Mouse (Mus musculus) retina, adult 2 months (tissue): ENCODE measurements at regions not wholly inside any gene's neighbourhood (a gene's known extent, or its start where the extent isn't known, plus 50 kb on each side); places are given as distances from the start of the nearest gene placed in this dataset.
"Not testable (repeated sequence)": the region's sequence is repeated elsewhere in the genome, so short reads cannot be mapped to it uniquely, and the experiment has no call there.

Experiments
- DNase-seq: peaks from one replicate; pipeline ENCODE4 v3.0.0-alpha.2; 2012; ENCODE audit warnings: low read depth, low spot score

DNA sequence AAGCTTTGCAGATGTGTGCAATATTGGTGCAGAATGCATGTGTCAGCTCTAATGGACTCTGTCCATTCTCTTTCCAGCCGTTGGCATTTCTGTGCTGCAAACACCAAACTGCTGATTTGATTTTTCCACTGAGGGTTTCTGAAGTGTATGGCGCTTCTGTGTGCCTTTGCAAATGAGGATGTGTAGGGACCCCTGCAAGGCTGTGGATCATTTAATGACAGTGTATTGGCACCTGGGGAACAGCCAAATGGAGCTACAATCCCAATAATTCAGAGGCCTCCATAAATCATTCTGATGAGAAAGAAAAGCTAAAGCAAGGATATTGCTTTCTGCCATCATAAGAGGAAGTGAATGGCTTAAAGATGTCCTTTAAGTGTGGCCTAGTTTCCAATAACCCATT, 305.9 kb upstream of the Pkdcc start:
- no peak for DNase-seq

DNA sequence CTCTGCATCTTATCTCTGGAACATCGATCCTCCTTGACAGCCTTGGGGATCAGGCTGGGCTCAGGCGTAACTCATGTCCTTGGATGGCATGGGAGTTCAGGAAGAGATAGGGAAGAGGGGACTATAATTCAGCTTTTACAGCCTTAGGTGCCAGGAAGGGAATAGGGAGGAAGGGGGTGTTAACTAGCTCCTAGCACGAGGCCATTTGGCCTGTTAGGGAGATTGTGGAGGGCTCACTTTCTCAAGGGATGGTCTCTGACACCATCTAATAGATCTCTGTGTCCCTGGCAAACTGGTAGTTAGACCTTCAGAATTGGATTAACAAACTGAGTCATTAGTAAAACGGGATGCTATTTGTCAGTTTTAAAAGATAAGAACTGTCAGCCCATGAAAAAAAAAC, 292.1 kb upstream of the Pkdcc start:
- not testable (repeated sequence) for DNase-seq

DNA sequence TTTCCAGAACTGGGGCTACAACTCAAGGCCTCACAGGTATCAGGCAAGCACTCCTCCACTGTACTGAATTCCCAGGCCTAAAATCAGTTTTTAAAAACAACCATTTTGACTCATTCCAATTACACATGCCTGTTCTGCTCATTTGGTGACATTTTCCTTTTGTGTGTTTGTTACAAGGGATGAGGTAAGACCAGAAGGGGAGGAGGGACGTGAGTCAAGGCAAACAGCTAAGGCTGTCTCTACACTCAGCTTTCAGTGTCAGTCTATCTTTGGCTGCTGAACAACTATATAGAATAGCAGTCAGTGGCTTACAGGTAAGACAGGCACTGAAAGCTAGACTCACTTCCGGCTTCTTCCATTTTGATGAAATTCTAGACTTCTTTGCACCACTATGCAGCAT, 289.3 kb upstream of the Pkdcc start:
- DNase-seq = no peak

DNA sequence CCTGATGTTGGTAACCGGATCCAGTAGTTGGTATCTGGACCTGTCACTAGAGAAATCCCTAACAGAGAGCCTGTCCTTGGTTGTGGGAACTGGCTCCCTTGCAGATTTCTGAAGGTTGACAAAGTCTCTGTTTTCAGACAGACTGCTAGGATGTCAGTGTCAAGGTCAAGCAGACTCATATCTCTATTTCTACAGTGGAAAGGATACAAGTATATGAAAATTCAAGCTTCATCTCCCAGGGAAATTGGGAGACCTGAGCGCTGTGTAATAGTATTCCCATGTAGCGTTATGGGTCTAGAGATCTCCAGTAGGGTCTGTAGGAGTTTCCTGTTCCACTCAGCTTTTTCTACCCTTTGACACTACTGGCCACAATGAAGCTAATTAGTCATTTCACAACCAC, 287.4 kb upstream of the Pkdcc start:
- DNase-seq = no peak

DNA sequence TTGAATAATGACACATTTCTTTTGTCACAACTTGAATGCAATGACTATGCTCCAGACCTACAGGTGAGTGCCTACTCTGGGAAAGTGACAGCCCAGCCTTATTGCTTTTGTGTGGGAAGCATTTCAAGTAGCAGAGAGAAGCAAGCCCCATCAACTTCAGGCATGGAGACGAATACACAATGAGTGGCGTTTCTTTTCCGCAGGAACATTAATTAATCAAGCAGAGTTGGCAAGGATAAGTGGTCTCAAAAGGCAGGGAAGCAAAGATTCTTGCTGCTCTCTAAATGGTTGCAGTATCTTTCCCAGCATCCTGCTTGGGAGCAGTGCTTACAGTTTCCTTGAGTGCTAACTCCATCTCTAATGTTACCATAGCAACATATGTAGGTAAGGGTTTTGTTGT, 285.6 kb upstream of the Pkdcc start:
- DNase-seq = no peak

DNA sequence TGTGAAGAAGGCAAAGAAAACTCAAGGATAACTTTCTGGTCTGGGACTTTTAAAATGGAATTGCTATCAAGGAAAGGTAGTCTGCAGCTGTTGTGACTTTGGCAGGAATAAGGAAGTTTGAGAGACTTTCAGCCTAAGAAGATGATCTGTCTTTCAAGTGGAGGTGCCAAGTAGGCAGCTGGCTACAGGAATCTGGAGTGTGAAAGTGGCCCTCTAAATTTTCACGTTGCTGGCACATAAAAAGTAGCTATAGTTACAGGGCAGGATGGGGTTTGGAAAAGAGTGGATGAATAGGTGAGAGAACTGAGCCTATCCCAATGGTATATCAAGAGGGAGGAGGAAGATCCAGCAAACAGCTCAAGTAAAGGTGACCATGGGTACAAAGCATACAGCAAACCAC, 284.4 kb upstream of the Pkdcc start:
- DNase-seq = no peak

DNA sequence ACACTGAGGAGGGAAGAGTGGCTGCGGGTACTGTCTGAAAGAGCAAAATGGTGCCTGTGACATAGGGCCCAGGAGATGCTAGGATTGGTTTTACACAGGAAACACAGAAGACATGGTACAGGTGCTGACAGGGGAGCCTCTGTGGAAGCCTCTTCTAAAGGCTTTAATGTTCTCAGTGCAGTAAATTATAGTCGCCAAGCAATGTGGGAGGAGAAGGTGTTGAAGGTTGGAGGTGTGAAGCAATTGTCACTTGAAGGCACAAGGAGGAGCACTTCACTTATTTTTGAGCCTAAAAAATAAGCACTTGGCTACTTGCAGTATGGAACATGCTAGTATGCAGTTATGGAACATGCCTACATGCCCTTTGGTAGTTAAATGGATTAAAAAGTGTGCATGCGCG, 283.6 kb upstream of the Pkdcc start:
- DNase-seq = no peak

DNA sequence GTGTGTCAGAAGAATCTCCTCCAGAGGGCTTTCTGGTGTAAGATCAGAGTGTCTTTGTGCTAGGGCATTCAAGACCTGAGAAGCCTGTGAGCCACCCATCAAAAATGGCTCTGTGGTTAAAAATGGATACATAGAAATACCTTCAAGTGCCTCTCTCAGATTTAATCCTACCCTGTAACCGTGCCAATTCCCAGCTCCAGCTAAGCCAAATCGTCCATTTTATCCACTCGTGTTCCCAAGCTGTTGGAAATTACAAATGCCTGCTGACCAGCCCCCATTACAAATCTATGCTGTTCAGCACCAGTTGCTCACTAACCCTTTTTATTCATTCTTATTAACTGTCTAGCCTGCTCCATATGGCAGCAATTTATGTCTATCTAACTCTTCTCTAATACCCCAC, 278.3 kb upstream of the Pkdcc start:
- DNase-seq = peak; percentile 4

DNA sequence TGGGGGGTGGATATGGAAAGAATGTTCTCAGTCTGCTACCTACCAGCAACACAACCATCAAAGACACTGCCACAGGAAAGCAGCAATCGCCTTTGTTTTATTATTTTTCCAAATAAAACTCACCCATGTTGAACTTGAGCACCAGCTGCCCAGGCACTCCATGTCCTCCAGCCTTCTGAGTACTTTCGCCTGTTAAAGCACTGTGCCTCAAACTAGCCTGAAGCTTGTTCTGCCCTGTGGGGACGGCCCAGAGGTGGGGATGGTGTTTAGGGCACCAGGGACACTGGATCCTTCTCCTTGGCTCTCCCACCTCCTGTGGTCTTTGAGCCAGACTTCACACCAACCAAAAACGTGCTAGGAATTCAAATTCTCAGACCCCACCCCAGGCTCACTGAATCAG, 269.0 kb upstream of the Pkdcc start:
- no peak for DNase-seq

DNA sequence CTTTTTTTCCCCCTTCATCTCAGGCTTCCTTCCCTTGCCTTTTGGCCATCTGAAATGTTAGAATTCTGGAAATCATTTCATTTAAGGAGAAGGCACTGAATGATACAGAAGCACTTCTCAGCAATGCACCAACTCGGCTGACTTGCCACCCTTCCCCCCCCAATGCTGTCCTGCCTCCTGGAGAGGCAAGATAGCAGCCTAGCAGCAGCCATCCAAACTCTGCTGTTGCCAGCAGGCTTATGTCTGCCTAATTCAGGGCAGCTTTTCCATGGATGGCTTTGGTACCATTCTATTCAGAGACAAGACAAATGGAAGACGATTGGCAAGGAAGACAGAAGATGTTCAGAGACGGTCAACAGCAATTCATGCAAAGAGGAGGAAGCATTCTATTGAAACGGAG, 265.3 kb upstream of the Pkdcc start:
- DNase-seq = no peak

DNA sequence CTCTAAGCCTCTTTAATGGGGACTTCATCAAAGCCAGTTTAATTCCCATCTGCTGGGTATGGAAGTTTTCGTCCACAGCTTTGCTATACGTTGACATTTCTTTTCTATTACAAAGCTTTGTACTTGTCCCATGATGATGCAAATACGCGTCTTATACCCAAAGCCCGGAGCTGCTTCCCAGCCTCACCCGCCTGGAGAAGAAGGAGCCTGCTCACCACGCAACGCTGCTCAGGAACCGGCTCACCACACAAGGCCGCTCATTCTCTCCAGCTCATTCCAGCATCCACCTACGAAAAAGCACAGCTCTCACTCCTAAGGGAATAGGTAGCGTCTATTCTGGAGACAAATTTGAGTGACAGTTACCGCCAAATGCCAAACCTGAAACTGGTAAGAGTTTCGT, 264.8 kb upstream of the Pkdcc start:
- DNase-seq = no peak

DNA sequence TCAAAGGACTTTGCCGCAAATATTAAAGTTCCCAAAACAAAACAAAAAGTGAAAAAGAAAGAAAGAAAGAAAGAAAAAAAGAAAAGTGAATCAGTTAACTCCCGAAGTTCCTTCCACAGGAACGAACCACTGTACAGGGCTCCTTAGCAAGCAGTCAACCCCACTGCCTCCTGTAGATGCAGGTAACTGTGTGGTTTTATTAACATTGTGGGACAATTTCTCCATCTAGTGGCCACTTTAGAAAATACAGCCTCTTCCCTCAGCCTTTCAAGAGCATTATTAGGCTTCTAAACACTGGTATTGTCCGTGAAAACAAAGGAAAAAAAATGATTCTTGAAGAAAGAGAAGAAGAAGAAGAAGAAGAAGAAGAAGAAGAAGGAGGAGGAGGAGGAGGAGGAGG, 257.7 kb upstream of the Pkdcc start:
- DNase-seq = peak; percentile 39

DNA sequence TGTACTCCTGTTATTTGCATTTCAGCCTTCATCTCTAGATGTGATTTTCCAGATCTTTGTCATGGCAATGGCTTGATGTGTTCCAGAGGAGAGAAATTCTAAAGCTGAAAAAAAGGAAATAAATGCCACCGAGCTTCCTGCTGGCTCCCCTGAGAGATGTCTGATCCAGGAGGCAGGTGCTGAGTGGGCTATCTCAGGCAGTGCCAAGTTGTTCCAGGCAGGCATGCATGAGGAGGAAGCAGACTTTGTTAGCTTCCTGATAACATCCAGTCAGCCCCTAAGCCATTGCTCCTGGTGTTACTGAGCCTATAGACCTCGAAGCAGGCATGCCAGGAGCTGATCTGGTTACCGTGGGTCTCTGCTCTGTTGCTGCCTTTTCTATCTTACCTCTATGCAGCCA, 251.7 kb upstream of the Pkdcc start:
- no peak for DNase-seq

DNA sequence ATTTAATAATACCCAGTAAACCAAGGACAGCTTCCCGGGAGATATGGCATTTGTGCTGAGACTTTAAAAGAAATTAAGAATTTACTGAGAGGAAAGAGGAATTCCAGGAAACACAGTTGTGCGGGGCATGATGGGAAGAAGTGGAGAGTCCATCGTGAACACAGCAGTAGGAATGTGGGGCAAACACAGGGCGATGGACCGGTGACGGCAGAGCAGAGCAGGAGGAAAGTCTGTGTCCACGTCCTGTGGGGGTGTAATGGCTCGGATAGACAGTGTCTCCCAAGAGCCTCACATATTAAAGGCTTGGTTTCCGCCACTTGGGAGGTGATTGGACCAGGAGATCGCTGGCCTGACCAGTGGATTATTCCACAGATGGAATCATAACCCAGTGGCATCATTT, 215.4 kb upstream of the Pkdcc start:
- no peak for DNase-seq

DNA sequence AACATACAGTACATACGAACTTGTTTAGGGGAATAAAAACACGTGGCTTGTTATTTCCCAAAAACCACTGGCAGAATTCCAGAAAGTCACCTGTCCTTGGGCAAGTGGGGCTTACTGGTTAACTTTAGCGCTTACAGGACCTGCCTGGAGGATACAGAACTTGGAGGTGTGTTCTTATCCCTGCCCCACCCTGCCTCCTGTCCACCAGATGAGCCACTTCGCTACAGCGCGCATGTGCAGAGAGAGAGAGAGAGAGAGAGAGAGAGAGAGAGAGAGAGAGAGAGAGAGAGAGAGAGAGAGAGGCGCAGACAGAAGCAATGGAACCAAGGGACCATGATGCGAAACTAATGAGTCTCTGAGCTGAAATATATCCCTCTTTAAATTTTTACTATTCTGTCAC, 214.7 kb upstream of the Pkdcc start:
- DNase-seq = no peak

DNA sequence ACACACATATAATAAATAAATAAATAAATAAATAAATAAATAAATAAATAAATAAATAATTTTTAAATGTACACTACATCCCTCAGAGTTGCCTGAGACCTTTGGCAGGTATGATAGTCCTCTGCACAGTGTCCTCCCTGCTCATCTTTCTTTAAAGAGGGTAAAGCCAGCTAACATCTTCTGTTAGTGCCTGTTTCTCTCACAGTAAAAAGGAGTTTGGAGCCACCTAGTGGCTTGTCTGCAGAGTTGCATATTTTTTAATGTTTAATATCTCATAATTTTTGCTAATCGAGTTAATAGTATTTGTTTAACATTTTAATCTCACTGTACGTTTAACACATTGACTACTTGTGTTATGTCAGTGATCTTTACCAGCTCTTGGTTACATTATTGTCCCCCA, 213.5 kb upstream of the Pkdcc start:
- peak; percentile 13 for DNase-seq

DNA sequence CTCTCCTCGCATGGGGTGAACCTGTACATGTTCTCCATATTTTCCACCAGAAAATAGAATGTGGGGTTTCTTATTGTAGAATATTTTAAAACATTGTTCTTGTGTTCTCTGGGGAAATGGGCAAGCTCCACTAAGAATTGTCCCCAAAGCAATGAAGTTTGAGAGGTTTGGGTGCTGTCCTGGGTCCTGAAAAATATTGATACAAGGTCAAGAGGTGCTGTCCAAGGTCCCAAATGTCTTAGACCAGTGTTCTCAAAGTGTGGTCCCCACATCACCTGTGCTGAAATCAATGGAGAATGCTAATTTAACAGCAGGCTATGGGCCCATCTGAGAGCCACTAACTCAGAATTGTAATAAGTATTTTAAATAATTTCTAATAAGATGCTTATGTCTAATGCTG, 204.2 kb upstream of the Pkdcc start:
- DNase-seq = no peak

DNA sequence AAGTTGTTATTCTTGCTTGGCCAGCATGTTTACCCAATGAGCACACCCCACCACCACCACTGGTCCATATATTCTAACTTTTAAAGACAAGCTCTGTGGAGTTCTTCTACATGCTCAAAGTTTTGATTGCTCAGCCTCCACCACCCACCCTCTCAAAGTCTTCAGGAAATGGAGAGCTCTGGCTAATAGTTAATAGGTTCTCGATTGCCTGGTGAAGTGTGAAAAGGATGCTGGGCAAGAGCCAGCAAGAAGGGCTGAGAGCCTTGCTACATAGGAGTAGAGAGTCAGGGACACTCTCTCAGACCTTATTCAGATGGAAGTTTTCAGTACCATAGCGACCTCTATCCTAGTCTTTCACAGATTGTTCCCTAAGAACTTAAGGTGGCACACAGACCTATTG, 199.4 kb upstream of the Pkdcc start:
- DNase-seq = no peak

DNA sequence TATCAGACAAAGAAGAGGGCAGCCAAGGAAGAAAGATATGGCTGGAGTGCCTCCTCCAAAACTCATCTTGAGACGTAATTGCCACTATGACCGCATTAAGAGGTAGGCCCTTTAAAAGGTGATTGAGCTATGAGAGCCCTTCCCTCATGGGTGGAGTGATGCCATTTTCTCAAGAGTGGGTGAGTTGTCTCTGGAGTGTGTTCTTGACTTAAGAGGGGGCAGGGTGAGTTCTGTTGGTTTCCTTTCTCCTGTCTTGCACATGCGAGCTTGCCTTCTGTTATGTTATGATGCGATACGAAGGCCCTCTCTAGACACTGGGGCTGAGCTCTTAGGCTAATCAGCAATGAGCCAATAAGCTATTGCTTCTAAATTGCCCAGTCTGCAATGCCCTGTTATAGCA, 198.2 kb upstream of the Pkdcc start:
- DNase-seq = no peak

DNA sequence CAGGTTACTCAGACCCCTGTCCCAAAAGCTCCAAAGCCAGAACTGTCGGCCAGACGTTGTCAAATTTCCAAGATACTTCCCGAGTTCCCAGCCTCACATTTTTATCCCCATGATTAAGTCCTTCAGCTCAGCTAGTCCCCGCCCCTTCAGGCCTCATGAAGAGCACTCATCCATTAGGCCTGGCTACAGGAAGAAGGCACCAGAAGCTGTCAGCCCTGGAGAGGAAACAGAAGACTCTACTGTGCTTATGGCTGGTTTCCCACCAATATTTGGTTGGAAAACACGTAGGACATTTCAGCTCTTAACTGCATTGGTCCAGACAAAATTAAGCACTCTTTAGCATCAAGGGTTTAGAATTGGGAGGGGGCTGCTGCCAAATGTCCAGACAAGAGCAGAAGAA, 195.8 kb upstream of the Pkdcc start:
- DNase-seq = no peak

DNA sequence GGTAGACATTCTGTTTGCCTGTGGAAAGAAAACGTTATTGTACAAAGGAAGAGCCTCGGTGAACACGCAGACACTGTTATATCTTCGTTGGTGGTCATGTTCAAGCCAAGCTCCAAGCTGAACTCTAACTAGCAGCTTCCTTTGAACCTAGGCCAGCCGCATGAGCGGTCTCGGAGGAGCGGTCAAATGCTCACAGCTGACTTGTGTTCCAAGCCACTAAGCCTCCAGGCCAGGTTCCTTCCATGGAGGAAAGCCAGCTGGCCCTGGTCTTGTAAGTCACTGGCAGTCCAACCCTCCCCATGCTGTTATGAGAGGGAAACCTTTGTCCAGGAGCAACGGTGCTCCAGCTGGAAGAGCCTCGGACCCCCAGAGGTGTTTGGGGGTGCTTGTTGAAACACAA, 194.5 kb upstream of the Pkdcc start:
- no peak for DNase-seq

DNA sequence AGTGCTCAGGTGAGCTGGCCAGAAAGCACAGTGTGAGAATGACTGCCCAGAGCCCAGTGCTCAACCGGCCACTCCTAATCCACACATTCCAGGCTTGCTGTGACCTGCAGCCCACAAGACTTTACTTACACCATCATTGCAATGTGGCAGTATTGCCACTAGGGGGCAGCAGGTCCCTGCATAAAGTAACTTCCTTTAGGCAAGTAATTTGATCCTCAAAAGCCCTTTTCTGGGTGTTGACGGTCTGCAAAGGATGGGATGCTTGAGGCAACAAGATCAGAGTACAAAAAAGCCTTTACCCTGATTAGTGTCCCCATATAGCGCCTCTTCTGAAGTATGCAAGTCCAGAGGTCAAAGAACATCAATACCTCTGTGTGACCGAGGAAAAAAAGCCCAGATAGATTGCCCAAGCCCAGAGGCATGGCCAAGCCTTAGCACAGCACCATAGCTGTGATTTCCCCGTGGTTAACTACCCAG, 189.7 kb upstream of the Pkdcc start:
- peak; percentile 41 for DNase-seq

DNA sequence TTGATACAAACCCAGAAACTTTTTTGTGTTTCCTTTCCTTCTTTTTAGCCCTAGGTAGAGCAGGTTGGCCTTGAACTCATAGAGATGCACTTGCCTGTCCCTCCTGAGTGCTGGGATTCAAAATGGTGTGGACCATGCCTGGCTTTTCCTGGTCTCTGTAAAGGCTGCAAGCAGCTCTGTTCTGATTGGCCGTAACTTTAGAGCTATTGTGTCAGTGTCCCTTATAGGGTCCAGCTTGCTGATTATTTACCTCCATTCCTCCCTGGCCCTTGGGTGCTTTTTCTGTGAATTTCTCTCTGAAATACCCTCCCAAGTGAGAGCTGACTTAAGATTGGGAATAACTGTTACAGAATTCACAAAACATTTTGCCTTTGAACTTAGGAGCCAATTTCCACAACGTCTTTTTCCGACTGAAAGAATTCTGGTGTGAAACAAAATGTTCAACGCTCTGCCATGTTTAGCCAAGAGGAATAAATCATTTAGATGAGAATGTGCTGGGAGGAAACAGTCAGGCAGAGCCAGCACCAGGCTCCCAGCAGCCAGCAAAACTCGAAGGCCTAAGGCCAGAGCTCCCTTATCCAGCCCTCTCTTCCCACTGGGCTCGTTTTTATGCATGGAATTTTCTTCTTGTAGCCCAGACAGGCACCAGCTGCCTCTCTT, 180.0 kb upstream of the Pkdcc start:
- no peak for DNase-seq

DNA sequence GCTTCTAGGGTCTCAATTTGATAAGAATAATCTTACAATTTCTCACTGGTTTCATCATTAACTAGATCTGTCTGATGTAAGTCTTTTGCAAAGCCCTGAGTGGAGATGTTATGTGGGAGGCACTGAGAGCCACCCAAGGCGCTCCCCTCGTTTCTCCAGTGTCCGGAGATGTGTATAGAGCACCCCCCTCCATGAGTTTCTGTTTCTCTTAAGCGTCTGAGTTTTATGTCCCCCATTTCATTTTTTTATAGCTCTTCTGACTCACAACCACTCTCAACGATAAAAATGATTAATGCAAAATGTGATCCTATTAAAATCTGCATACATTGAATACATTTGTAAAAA, 179.5 kb upstream of the Pkdcc start:
- no peak for DNase-seq
